Mouse (Mus musculus): Measurements from ENCODE around the gene Hoxa7. TPM values are rescaled to one million over a fixed set of nuclear protein-coding genes. Genes with fewer than 3 reads are reported as not detected.

Hoxa7 gene
- total RNA-seq, 1 experiment = 0.89 TPM

DNA sequence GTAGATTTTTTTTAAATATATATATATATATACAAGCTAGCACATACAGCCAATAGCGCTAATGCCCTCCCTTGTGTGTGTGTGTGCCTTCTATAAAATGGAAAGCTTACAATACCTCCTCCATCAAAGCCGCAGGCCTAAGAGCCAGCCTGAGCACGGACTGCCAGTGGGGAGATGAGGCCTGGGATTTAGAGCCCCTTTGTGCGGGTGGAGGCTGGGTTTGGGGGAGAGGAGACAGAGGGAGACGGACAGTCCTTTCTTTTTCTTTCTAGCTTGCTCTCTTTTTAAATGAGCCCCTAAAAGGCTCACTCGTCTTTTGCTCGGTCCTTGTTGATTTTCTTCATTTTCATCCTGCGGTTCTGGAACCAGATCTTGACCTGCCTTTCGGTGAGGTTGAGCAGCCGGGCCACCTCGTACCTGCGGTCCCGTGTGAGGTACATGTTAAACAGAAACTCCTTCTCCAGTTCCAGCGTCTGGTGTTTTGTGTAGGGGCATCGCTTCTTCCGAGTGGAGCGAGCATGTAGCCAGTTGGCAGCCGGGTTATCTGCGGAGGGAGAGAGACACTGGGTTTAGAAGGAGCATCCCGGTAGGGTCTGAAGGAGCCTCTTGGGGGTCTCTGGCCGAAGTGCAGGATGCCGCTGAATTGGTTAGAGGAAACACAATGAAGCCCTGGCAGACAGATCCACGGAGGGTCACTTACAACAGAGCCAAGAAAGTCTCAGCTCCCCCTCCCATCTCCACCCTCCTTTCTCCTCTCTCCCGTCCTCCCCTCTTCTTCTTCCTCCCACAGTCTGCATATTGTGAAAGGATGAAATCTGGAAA lies 2.5 kb upstream of the Hoxa7 start:
- Histone ChIP-seq H3K4me3 (ENCODE audit: insufficient read depth in 1 of 2, low read depth in 1 of 2, low read length in 2 of 2, poor library complexity in 1 of 2, severe bottlenecking in 1 of 2) (no peak overlapping the region), H3K36me3 (ENCODE audit: control insufficient read depth, insufficient read depth, low read length, poor library complexity, severe bottlenecking) (no peaks in the 10 kb centered on the region), H3K4me1 (ENCODE audit: control insufficient read depth in 2 of 2, insufficient read depth in 2 of 2, low read length in 2 of 2, poor library complexity in 1 of 2) (peaks cover 0 to 7% of the 10 kb centered on the region in 2 experiments; a peak in 1 of 4 replicates), H3K27ac (ENCODE audit: insufficient read depth, low read depth, low read length, poor library complexity, severe bottlenecking) (no peak overlapping the region), H3K9ac (ENCODE audit: insufficient read depth, low read depth, low read length, poor library complexity, severe bottlenecking) (no peak overlapping the region), H3K9me3 (ENCODE audit: control insufficient read depth, insufficient read depth, low read depth, low read length) (no peaks in the 10 kb centered on the region)
- no peak for TF ChIP-seq ZC3H11A (IDR thresholded peaks at IDR 0.05; ENCODE audit: borderline replicate concordance, low read depth, low read length)
- TF ChIP-seq CHD2 (IDR thresholded peaks at IDR 0.05; ENCODE audit: low read depth, low read length) = no peak
- TF ChIP-seq HCFC1 (IDR thresholded peaks at IDR 0.05; ENCODE audit: borderline replicate concordance, insufficient read depth, low read length) = no peak
- no peak for TF ChIP-seq ZNF384 (IDR thresholded peaks at IDR 0.05; ENCODE audit: low read depth, low read length)
- DNase-seq (ENCODE audit: low read depth, low spot score) = no peak
- in situ Hi-C loops (cut with MboI; ENCODE audit: low sequenced_read_pairs in 2 of 2, unreplicated experiment in 2 of 2) = loop anchor here (10.0 to 25.0 kb wide), 4 partner anchors 59 to 1049 kb away; partner anchors contain the start of gene Hoxa2 (in 2 of the 2)

DNA sequence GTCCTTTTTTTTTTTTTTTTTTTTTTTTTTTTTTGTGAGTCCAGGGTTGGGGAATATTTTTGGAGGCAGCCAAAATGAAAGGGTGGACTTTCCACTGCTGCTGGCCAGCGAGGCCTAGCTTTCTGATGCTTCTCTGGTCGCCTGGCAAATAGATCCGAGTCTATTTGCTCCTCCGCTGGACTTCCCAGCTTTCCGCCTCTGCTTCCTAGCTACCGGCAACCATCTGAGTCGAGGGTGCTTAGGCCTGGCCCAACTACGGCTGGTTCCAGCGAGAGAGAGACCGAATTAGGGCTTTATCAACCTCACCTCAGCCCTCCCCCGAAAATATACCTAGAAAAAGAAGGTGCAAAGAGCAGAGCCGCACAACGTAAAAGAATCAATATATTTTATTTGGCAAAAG lies 1.1 kb upstream of the Hoxa7 start:
- no peak overlapping the region for H3K4me3 ChIP-seq (ENCODE audit: insufficient read depth in 1 of 2, low read depth in 1 of 2, low read length in 2 of 2, poor library complexity in 1 of 2, severe bottlenecking in 1 of 2)
- in situ Hi-C loops (cut with MboI; ENCODE audit: low sequenced_read_pairs in 2 of 2, unreplicated experiment in 2 of 2) = loop anchor here (10.0 to 25.0 kb wide), 4 partner anchors 58 to 1048 kb away; partner anchors contain the start of gene Hoxa2 (in 2 of the 2)
- H3K4me1 ChIP-seq (ENCODE audit: control insufficient read depth in 2 of 2, insufficient read depth in 2 of 2, low read length in 2 of 2, poor library complexity in 1 of 2) = peaks cover 0 to 7% of the 10 kb centered on the region in 2 experiments; a peak in 1 of 4 replicates
- H3K9me3 ChIP-seq (ENCODE audit: control insufficient read depth, insufficient read depth, low read depth, low read length) = no peaks in the 10 kb centered on the region
- no peak overlapping the region for H3K27ac ChIP-seq (ENCODE audit: insufficient read depth, low read depth, low read length, poor library complexity, severe bottlenecking)
- no peaks in the 10 kb centered on the region for H3K36me3 ChIP-seq (ENCODE audit: control insufficient read depth, insufficient read depth, low read length, poor library complexity, severe bottlenecking)
- no peak for DNase-seq (ENCODE audit: low read depth, low spot score)
- H3K9ac ChIP-seq (ENCODE audit: insufficient read depth, low read depth, low read length, poor library complexity, severe bottlenecking) = no peak overlapping the region
- no peak for TF ChIP-seq HCFC1 (IDR thresholded peaks at IDR 0.05; ENCODE audit: borderline replicate concordance, insufficient read depth, low read length)
- TF ChIP-seq ZNF384 (IDR thresholded peaks at IDR 0.05; ENCODE audit: low read depth, low read length) = no peak
- TF ChIP-seq ZC3H11A (IDR thresholded peaks at IDR 0.05; ENCODE audit: borderline replicate concordance, low read depth, low read length) = no peak
- TF ChIP-seq CHD2 (IDR thresholded peaks at IDR 0.05; ENCODE audit: low read depth, low read length) = no peak
- TF ChIP-seq MAFK (IDR thresholded peaks at IDR 0.05; ENCODE audit: insufficient read depth, low read depth, low read length) = no peak

DNA sequence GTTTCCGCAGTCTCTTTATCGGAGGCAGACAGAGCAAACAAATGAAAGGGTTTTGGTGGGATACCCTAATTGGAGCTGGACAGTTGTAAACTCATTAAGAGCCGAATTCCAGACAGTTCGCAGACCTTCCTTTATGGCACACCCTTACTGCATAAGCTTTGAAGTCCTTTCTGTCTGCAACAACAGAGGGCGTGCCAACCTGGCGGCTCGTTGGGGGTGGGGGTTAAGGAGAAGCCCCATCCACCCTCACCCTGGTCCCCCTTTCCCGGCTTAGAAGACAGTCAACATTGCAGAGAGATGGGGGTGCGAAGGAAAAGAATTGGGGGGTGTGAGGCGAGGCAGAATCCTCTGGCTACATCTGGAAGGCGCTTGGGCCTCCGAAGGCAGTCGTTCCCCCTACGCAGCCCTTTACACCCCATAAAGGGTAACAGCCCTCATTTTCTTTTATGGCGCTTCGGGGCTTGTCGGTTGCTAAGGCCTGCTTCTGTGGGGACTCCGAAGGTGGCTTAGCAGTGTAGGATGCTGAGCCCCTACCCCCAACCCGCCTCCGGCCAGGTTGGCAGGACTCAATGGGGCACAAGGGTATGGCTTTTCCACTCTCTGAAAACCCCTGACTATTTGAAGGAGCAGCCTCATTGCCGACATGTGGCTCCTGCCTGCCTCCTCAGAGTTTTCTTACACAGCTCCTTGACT lies 485 bp upstream of the Hoxa7 start:
- Histone ChIP-seq H3K27ac (ENCODE audit: insufficient read depth, low read depth, low read length, poor library complexity, severe bottlenecking) (no peak overlapping the region), H3K36me3 (ENCODE audit: control insufficient read depth, insufficient read depth, low read length, poor library complexity, severe bottlenecking) (no peaks in the 10 kb centered on the region), H3K4me1 (ENCODE audit: control insufficient read depth in 2 of 2, insufficient read depth in 2 of 2, low read length in 2 of 2, poor library complexity in 1 of 2) (peaks cover 0 to 7% of the 10 kb centered on the region in 2 experiments; a peak in 1 of 4 replicates), H3K9me3 (ENCODE audit: control insufficient read depth, insufficient read depth, low read depth, low read length) (no peaks in the 10 kb centered on the region), H3K9ac (ENCODE audit: insufficient read depth, low read depth, low read length, poor library complexity, severe bottlenecking) (no peak overlapping the region), H3K4me3 (ENCODE audit: insufficient read depth in 1 of 2, low read depth in 1 of 2, low read length in 2 of 2, poor library complexity in 1 of 2, severe bottlenecking in 1 of 2) (peak overlapping the region in 1 of 2 experiments; percentile 32; a peak in 1 of 4 replicates)
- in situ Hi-C loops (cut with MboI; ENCODE audit: low sequenced_read_pairs in 2 of 2, unreplicated experiment in 2 of 2) = loop anchor here (10.0 to 25.0 kb wide), 4 partner anchors 57 to 1047 kb away; partner anchors contain the start of gene Hoxa2 (in 2 of the 2)
- no peak for DNase-seq (ENCODE audit: low read depth, low spot score)
- no peak for TF ChIP-seq ZNF384 (IDR thresholded peaks at IDR 0.05; ENCODE audit: low read depth, low read length)
- TF ChIP-seq ZC3H11A (IDR thresholded peaks at IDR 0.05; ENCODE audit: borderline replicate concordance, low read depth, low read length) = no peak
- TF ChIP-seq CHD2 (IDR thresholded peaks at IDR 0.05; ENCODE audit: low read depth, low read length) = no peak
- TF ChIP-seq HCFC1 (IDR thresholded peaks at IDR 0.05; ENCODE audit: borderline replicate concordance, insufficient read depth, low read length) = no peak
- TF ChIP-seq MAFK (IDR thresholded peaks at IDR 0.05; ENCODE audit: insufficient read depth, low read depth, low read length) = no peak

DNA sequence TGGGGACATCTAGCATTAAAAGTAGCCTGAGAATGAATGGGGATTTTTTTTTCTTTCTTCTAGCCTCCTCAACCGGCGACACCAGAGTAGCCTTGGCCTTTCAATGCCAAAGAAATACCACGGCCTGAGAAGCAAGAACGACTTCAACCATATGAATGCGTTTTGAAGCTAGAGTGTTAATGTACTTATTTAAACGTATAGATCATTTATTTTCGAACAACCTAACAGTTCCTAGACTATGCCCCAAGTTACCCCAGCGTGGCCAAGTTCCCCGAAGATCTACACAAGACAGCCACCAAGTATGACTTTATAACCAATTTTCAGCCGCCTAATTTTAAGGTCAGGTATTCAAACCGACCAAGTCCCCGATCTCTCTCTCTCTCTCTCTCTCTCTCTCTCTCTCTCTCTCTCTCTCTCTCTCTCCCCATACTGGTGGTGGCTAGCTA lies 766 bp downstream of the Hoxa7 start:
- Histone ChIP-seq H3K36me3 (ENCODE audit: control insufficient read depth, insufficient read depth, low read length, poor library complexity, severe bottlenecking) (no peaks in the 10 kb centered on the region), H3K9me3 (ENCODE audit: control insufficient read depth, insufficient read depth, low read depth, low read length) (no peaks in the 10 kb centered on the region), H3K4me1 (ENCODE audit: control insufficient read depth in 2 of 2, insufficient read depth in 2 of 2, low read length in 2 of 2, poor library complexity in 1 of 2) (peaks cover 0 to 8% of the 10 kb centered on the region in 2 experiments; a peak in 1 of 4 replicates), H3K27ac (ENCODE audit: insufficient read depth, low read depth, low read length, poor library complexity, severe bottlenecking) (no peak overlapping the region), H3K4me3 (ENCODE audit: insufficient read depth in 1 of 2, low read depth in 1 of 2, low read length in 2 of 2, poor library complexity in 1 of 2, severe bottlenecking in 1 of 2) (peak overlapping the region in 1 of 2 experiments; percentile 66; a peak in 1 of 4 replicates), H3K9ac (ENCODE audit: insufficient read depth, low read depth, low read length, poor library complexity, severe bottlenecking) (no peak overlapping the region)
- in situ Hi-C loops (cut with MboI; ENCODE audit: low sequenced_read_pairs in 2 of 2, unreplicated experiment in 2 of 2) = loop anchor here (10.0 to 25.0 kb wide), 4 partner anchors 56 to 1046 kb away; partner anchors contain the start of gene Hoxa2 (in 2 of the 2)
- TF ChIP-seq HCFC1 (IDR thresholded peaks at IDR 0.05; ENCODE audit: borderline replicate concordance, insufficient read depth, low read length) (no peak), ZC3H11A (IDR thresholded peaks at IDR 0.05; ENCODE audit: borderline replicate concordance, low read depth, low read length) (no peak), ZNF384 (IDR thresholded peaks at IDR 0.05; ENCODE audit: low read depth, low read length) (no peak), MAFK (IDR thresholded peaks at IDR 0.05; ENCODE audit: insufficient read depth, low read depth, low read length) (no peak), CHD2 (IDR thresholded peaks at IDR 0.05; ENCODE audit: low read depth, low read length) (no peak)
- no peak for DNase-seq (ENCODE audit: low read depth, low spot score)

Data from ES-E14 (cell line).